ENCODE assay signal across 13 mouse cellular contexts in the genomic region with DNA sequence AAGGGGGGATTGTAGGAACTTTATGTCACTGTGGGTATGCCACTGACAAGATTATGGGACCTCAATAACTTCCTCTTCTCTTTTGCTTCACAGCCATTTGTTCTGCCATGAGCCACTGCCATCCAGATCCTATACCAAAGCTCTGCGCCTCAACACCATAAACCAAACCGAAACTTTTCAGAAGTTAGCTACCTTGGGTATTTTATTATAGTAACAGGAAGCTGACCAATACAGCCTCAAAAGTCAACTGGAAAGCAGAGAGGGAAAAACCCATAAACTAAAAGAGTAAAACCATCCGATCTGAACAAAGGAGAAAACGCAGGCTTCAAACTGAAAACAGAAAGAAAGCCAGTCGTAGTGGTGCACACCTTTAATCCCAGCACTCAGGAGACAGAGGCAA. TPM values are rescaled to one million over a fixed set of nuclear protein-coding genes. Genes with fewer than 3 reads are reported as not detected.
DNase-seq lines count a peak whose midpoint lies in the region; ATAC-seq and TF ChIP-seq lines count a peak whose summit lies in the region.
"Had no signal": no experiment of that assay in that cellular context is flagged by ENCODE, and none has a peak within 500 bp of the region (broad histone marks: within the 10 kb centered on the region; RNA-seq: fewer than 3 reads in every experiment).

No protein-coding gene starts in this region.

- H3K9ac ChIP-seq in intestine, embryonic 16.5 days (ENCODE audit: low read depth, low read length), result no peak overlapping the region
- no peak overlapping the region for H3K9ac ChIP-seq in intestine, postnatal 0 days (ENCODE audit: low read depth, low read length)
- H3K9ac ChIP-seq in neural tube, embryonic 13.5 days, result no peak overlapping the region
- H3K9ac ChIP-seq in limb, embryonic 13.5 days, result no peak overlapping the region
- H3K9ac ChIP-seq: neural tube, embryonic 15.5 days had no signal

- no peak overlapping the region for H3K4me2 ChIP-seq in intestine, embryonic 16.5 days (ENCODE audit: low read depth, low read length)
- H3K4me2 ChIP-seq in intestine, postnatal 0 days (replicated peaks; ENCODE audit: low read depth), result no peak overlapping the region
- no peak overlapping the region for H3K4me2 ChIP-seq in neural tube, embryonic 13.5 days
- no peak overlapping the region for H3K4me2 ChIP-seq in limb, embryonic 13.5 days (replicated peaks)
- H3K4me2 ChIP-seq: neural tube, embryonic 15.5 days had no signal

- H3K4me1 ChIP-seq in intestine, embryonic 16.5 days (ENCODE audit: control insufficient read depth, insufficient read depth, low read length), result peaks cover 51% of the 10 kb centered on the region
- H3K4me1 ChIP-seq in intestine, postnatal 0 days (replicated peaks; ENCODE audit: control insufficient read depth, insufficient read depth, low read length), result peaks cover 7% of the 10 kb centered on the region
- H3K4me1 ChIP-seq in neural tube, embryonic 13.5 days (replicated peaks), result peaks cover 56% of the 10 kb centered on the region
- H3K4me1 ChIP-seq in limb, embryonic 13.5 days, result peaks cover 49% of the 10 kb centered on the region
- peaks cover 100% of the 10 kb centered on the region for H3K4me1 ChIP-seq in megakaryocyte, embryonic 14.5 days

- H3K4me3 ChIP-seq in intestine, embryonic 16.5 days (ENCODE audit: low read length), result no peak overlapping the region
- H3K4me3 ChIP-seq in intestine, postnatal 0 days (ENCODE audit: low read depth, low read length), result no peak overlapping the region
- no peak overlapping the region for H3K4me3 ChIP-seq in neural tube, embryonic 13.5 days
- H3K4me3 ChIP-seq in limb, embryonic 13.5 days, result no peak overlapping the region
- H3K4me3 ChIP-seq in megakaryocyte, embryonic 14.5 days (replicated peaks), result peak overlapping the region; percentile 88
- H3K4me3 ChIP-seq: neural tube, embryonic 15.5 days had no signal

- TF ChIP-seq CTCF in intestine, postnatal 0 days (IDR thresholded peaks at IDR 0.05; ENCODE audit: low read depth), result no peak

- no peak for ATAC-seq in intestine, embryonic 16.5 days
- ATAC-seq in intestine, postnatal 0 days, result no peak
- no peak for ATAC-seq in neural tube, embryonic 13.5 days (ENCODE audit: low read depth)
- ATAC-seq in limb, embryonic 13.5 days (ENCODE audit: low FRiP score, low read depth), result no peak

- H3K27ac ChIP-seq in intestine, embryonic 16.5 days (ENCODE audit: low read length), result peak overlapping the region; percentile 56; the same call in 1 of the 2 replicates
- H3K27ac ChIP-seq in intestine, postnatal 0 days (ENCODE audit: low read depth, low read length), result no peak overlapping the region
- H3K27ac ChIP-seq in neural tube, embryonic 13.5 days (replicated peaks), result 0 out of 2 replicates have a peak overlapping the region, but pooled peaks have one; percentile 2
- 0 out of 2 replicates have a peak overlapping the region, but pooled peaks have one; percentile 1 for H3K27ac ChIP-seq in limb, embryonic 13.5 days
- H3K27ac ChIP-seq: neural tube, embryonic 15.5 days had no signal

- DNase-seq in neural tube, embryonic 10.5 days (ENCODE audit: extremely low spot score, low spot score), result no peak
- no peak for DNase-seq in cerebellum, adult 11 months
- no peak for DNase-seq in layer of hippocampus, postnatal 10 days (ENCODE audit: low spot score in 2 of 2)
- DNase-seq: cerebellum, adult 8-10 months; gastrocnemius, postnatal 14 days; left cerebral cortex, postnatal 4 days; spleen, adult 18-20 months had no signal

- WGBS in intestine, embryonic 16.5 days, result 86% methylated on average over 5 of the region's 5 CpGs
- WGBS in intestine, postnatal 0 days, result 79% methylated on average over 5 of the region's 5 CpGs
- WGBS in neural tube, embryonic 13.5 days, result 92% methylated on average over 5 of the region's 5 CpGs
- 79% methylated on average over 5 of the region's 5 CpGs for WGBS in limb, embryonic 13.5 days

- 0 out of 2 replicates have a peak, but pooled peaks cover 2% of the 10 kb centered on the region for H3K36me3 ChIP-seq in intestine, embryonic 16.5 days (ENCODE audit: control insufficient read depth, insufficient read depth, low read length)
- H3K36me3 ChIP-seq in intestine, postnatal 0 days (ENCODE audit: control insufficient read depth, insufficient read depth), result peaks cover 12% of the 10 kb centered on the region
- H3K36me3 ChIP-seq in neural tube, embryonic 13.5 days, result peaks cover 4% of the 10 kb centered on the region; the same call in 1 of the 2 replicates
- peaks cover 21% of the 10 kb centered on the region for H3K36me3 ChIP-seq in limb, embryonic 13.5 days
- H3K36me3 ChIP-seq in megakaryocyte, embryonic 14.5 days (replicated peaks; ENCODE audit: low read length), result peaks cover 64% of the 10 kb centered on the region
- H3K36me3 ChIP-seq: neural tube, embryonic 15.5 days had no signal

- no peaks in the 10 kb centered on the region for H3K27me3 ChIP-seq in intestine, embryonic 16.5 days (replicated peaks; ENCODE audit: control insufficient read depth, insufficient read depth, low read length)
- H3K27me3 ChIP-seq in intestine, postnatal 0 days (replicated peaks; ENCODE audit: control insufficient read depth, insufficient read depth, low read length), result no peaks in the 10 kb centered on the region
- H3K27me3 ChIP-seq in neural tube, embryonic 13.5 days, result no peaks in the 10 kb centered on the region
- H3K27me3 ChIP-seq in limb, embryonic 13.5 days, result no peaks in the 10 kb centered on the region
- no peaks in the 10 kb centered on the region for H3K27me3 ChIP-seq in megakaryocyte, embryonic 14.5 days (replicated peaks)
- H3K27me3 ChIP-seq: neural tube, embryonic 15.5 days had no signal

- no peaks in the 10 kb centered on the region for H3K9me3 ChIP-seq in intestine, embryonic 16.5 days (ENCODE audit: control insufficient read depth, low read length)
- no peaks in the 10 kb centered on the region for H3K9me3 ChIP-seq in intestine, postnatal 0 days (ENCODE audit: control insufficient read depth)
- H3K9me3 ChIP-seq in neural tube, embryonic 13.5 days, result no peaks in the 10 kb centered on the region
- no peaks in the 10 kb centered on the region for H3K9me3 ChIP-seq in limb, embryonic 13.5 days
- no peaks in the 10 kb centered on the region for H3K9me3 ChIP-seq in megakaryocyte, embryonic 14.5 days
- H3K9me3 ChIP-seq: neural tube, embryonic 15.5 days had no signal

RNA-seq across cellular contexts. Expression of gene Clic4, which starts 30.2 kb away (rescaled TPM):
- 107 and 109 TPM in 2 replicates for polyA plus RNA-seq in intestine, embryonic 16.5 days (2015; fragmentation: Nextera tagmentation; extraction: Ambion mirVana)
- polyA plus RNA-seq in intestine, postnatal 0 days (2015; fragmentation: Nextera tagmentation; extraction: Ambion mirVana), result 66.9 and 67.9 TPM in 2 replicates
- 76.3 and 84.4 TPM in 2 replicates for polyA plus RNA-seq in neural tube, embryonic 13.5 days (2015; fragmentation: Nextera tagmentation; extraction: Ambion mirVana)
- polyA plus RNA-seq in limb, embryonic 13.5 days (2015; fragmentation: Nextera tagmentation; extraction: Ambion mirVana), result 137 and 146 TPM in 2 replicates
- polyA plus RNA-seq in megakaryocyte, embryonic 14.5 days (2012; ENCODE audit: insufficient read depth, low replicate concordance), result 19.4 and 27.6 TPM in 2 replicates
- total RNA-seq in layer of hippocampus, postnatal 10 days (2021), result 10 to 100 TPM; 31.0 to 31.6 TPM
